Mouse (Mus musculus) heart, postnatal 0 days (tissue): ENCODE data around the gene Irak2. TPM values are rescaled to one million over a fixed set of nuclear protein-coding genes. Genes with fewer than 3 reads are reported as not detected.

Source experiments
- ATAC-seq: fragments of 200-750 bp; cut with Nextera tagmentation; 2 replicates; pipeline ENCODE4 v1.8.0; 2017; ENCODE audit warnings: low read depth, moderate number of reproducible peaks, moderate library complexity; ENCODE audit not compliant: insufficient read depth
- DNase-seq: peaks from one replicate; pipeline ENCODE4 v3.0.0-alpha.2; 2016; ENCODE audit warnings: low spot score
- H3K27ac ChIP-seq: fragments of 300-500 bp; sonication (generic); 2 replicates; pipeline ENCODE4 v1.5.1; 2014; ENCODE audit warnings: low read depth, mild to moderate bottlenecking
- H3K27me3 ChIP-seq: fragments of 300-500 bp; sonication (generic); 2 replicates; pipeline ENCODE4 v1.6.1; 2014; ENCODE audit warnings: low read length, mixed read lengths; ENCODE audit not compliant: control insufficient read depth, insufficient read depth
- H3K36me3 ChIP-seq: fragments of 300-500 bp; sonication (generic); replicated peaks from 2 replicates; pipeline ENCODE4 v1.6.1; 2014; ENCODE audit warnings: low read length, mixed read lengths; ENCODE audit not compliant: control insufficient read depth, insufficient read depth
- H3K4me1 ChIP-seq: fragments of 300-500 bp; sonication (generic); 2 replicates; pipeline ENCODE4 v1.6.1; 2014; ENCODE audit warnings: antibody characterized with exemption; ENCODE audit not compliant: control insufficient read depth, insufficient read depth
- H3K4me2 ChIP-seq: fragments of 300-500 bp; sonication (generic); 2 replicates; pipeline ENCODE4 v1.6.1; 2014; ENCODE audit warnings: low read depth, mild to moderate bottlenecking, low read length, moderate library complexity
- H3K4me3 ChIP-seq: fragments of 300-500 bp; sonication (generic); 2 replicates; pipeline ENCODE4 v1.5.1; 2014; ENCODE audit warnings: low read depth, low read length
- H3K9ac ChIP-seq: fragments of 300-500 bp; sonication (generic); replicated peaks from 2 replicates; pipeline ENCODE4 v1.6.1; 2014; ENCODE audit warnings: low read depth, low read length, mixed read lengths
- H3K9me3 ChIP-seq: fragments of 300-500 bp; sonication (generic); replicated peaks from 2 replicates; pipeline ENCODE4 v1.6.1; 2016; ENCODE audit warnings: low read length; ENCODE audit not compliant: control insufficient read depth
- CTCF ChIP-seq: IDR thresholded peaks from 2 replicates; pipeline ENCODE4 v1.5.1; 2016; ENCODE audit warnings: antibody characterized with exemption, control low read depth, low read depth
- EP300 ChIP-seq: IDR thresholded peaks from 2 replicates; pipeline ENCODE4 v1.6.1; 2016; ENCODE audit warnings: antibody characterized with exemption, low read depth
- WGBS: fragments of 180-500 bp; shearing (Covaris S2); extraction: QIAGEN DNeasy Blood & Tissue Kit; methylation state at CpG from one replicate; pipeline ENCODE4 v1.1.7; 2014; 5-methylcytosine and 5-hydroxymethylcytosine counted together
- polyA plus RNA-seq: library from polyadenylated mRNA; unstranded; fragments of >200 nt; fragmentation: Nextera tagmentation; extraction: Ambion mirVana; gene quantifications from 2 replicates; pipeline ENCODE4 v1.2.1, GENCODE M21; 2015
- total RNA-seq: library from RNA; depleted of rRNA; stranded (reverse); fragments of >200 nt; gene quantifications from 2 replicates; pipeline ENCODE4 v1.2.3, GENCODE M21; 2014; ENCODE audit warnings: low replicate concordance

Irak2 gene
- total and polyA plus RNA-seq, 2 experiments from 2014 or later: 6.3 to 23.2 TPM

- Histone ChIP-seq H3K9ac (no peak overlapping the region), H3K27ac (no peak overlapping the region), H3K4me1 (no peaks in the 10 kb centered on the region), H3K9me3 (no peaks in the 10 kb centered on the region), H3K27me3 (no peaks in the 10 kb centered on the region), H3K36me3 (no peaks in the 10 kb centered on the region), H3K4me3 (no peak overlapping the region), H3K4me2 (no peak overlapping the region)
- 68% methylated on average over 4 of the region's 4 CpGs for WGBS
- ATAC-seq: no peak
- DNase-seq: no peak
- TF ChIP-seq EP300 (no peak), CTCF (no peak)
Measured at GRCm38 (mm10) chr6:113650197-113650640, 12.0 kb downstream of the Irak2 start.

GRCm38 (mm10) chr6:113651626-113652025 is 13.4 kb downstream of the Irak2 start:
- DNase-seq: no peak
- H3K36me3 ChIP-seq: no peaks in the 10 kb centered on the region; the same call in 1 of the 2 replicates
- 74% methylated on average over 3 of the region's 3 CpGs for whole genome bisulfite sequencing
- TF ChIP-seq EP300 (no peak), CTCF (no peak)
- ATAC-seq: no peak
- H3K4me2 ChIP-seq: no peak overlapping the region
- no peak overlapping the region for H3K9ac ChIP-seq
- no peaks in the 10 kb centered on the region for H3K4me1 ChIP-seq
- H3K9me3 ChIP-seq: no peaks in the 10 kb centered on the region
- H3K27me3 ChIP-seq: no peaks in the 10 kb centered on the region
- no peak overlapping the region for H3K4me3 ChIP-seq
- no peak overlapping the region for H3K27ac ChIP-seq

GRCm38 (mm10) chr6:113653551-113653950 is 15.3 kb downstream of the Irak2 start:
- ATAC-seq (no peak), DNase-seq (no peak)
- no peaks in the 10 kb centered on the region for H3K9me3 ChIP-seq
- TF ChIP-seq CTCF (no peak), EP300 (no peak)
- no peaks in the 10 kb centered on the region for H3K4me1 ChIP-seq
- no peak overlapping the region for H3K9ac ChIP-seq
- WGBS: 83% methylated on average over 7 of the region's 7 CpGs
- no peak overlapping the region for H3K4me3 ChIP-seq
- H3K4me2 ChIP-seq: no peak overlapping the region
- no peak overlapping the region for H3K27ac ChIP-seq
- H3K27me3 ChIP-seq: no peaks in the 10 kb centered on the region
- no peaks in the 10 kb centered on the region; the same call in 1 of the 2 replicates for H3K36me3 ChIP-seq

- no peak overlapping the region for H3K27ac ChIP-seq
- no peak for TF ChIP-seq EP300
- no peak for TF ChIP-seq CTCF
- no peaks in the 10 kb centered on the region; the same call in 1 of the 2 replicates for H3K36me3 ChIP-seq
- no peak overlapping the region for H3K9ac ChIP-seq
- DNase-seq: no peak
- ATAC-seq: no peak
- no peaks in the 10 kb centered on the region for H3K9me3 ChIP-seq
- H3K4me3 ChIP-seq: no peak overlapping the region
- WGBS: 59% methylated on average over 8 of the region's 8 CpGs
- H3K4me2 ChIP-seq: no peak overlapping the region
- no peaks in the 10 kb centered on the region for H3K27me3 ChIP-seq
- H3K4me1 ChIP-seq: peaks cover 1% of the 10 kb centered on the region; the same call in 1 of the 2 replicates
Measured at GRCm38 (mm10) chr6:113654102-113654501, 15.8 kb downstream of the Irak2 start.

- Histone ChIP-seq H3K27me3 (no peaks in the 10 kb centered on the region), H3K4me1 (peaks cover 9% of the 10 kb centered on the region), H3K27ac (no peak overlapping the region), H3K9me3 (no peaks in the 10 kb centered on the region), H3K36me3 (no peaks in the 10 kb centered on the region; the same call in 1 of the 2 replicates), H3K4me2 (no peak overlapping the region), H3K4me3 (no peak overlapping the region), H3K9ac (no peak overlapping the region)
- ATAC-seq (no peak), DNase-seq (no peak)
- 66% methylated on average over 16 of the region's 16 CpGs for WGBS
- TF ChIP-seq EP300: no peak
- TF ChIP-seq CTCF: no peak
Measured at GRCm38 (mm10) chr6:113654753-113655397, 16.6 kb downstream of the Irak2 start.

GRCm38 (mm10) chr6:113655475-113655874 is 17.2 kb downstream of the Irak2 start:
- Histone ChIP-seq H3K36me3 (no peaks in the 10 kb centered on the region; the same call in 1 of the 2 replicates), H3K4me1 (peaks cover 15% of the 10 kb centered on the region), H3K27ac (no peak overlapping the region), H3K9me3 (no peaks in the 10 kb centered on the region), H3K4me3 (no peak overlapping the region), H3K27me3 (no peaks in the 10 kb centered on the region), H3K4me2 (no peak overlapping the region), H3K9ac (no peak overlapping the region)
- DNase-seq: no peak
- ATAC-seq: no peak
- 94% methylated on average over 3 of the region's 3 CpGs for WGBS
- no peak for TF ChIP-seq EP300
- no peak for TF ChIP-seq CTCF
